Comparison of ENCODE assay signal across 21 mouse cellular contexts in the genomic region with DNA sequence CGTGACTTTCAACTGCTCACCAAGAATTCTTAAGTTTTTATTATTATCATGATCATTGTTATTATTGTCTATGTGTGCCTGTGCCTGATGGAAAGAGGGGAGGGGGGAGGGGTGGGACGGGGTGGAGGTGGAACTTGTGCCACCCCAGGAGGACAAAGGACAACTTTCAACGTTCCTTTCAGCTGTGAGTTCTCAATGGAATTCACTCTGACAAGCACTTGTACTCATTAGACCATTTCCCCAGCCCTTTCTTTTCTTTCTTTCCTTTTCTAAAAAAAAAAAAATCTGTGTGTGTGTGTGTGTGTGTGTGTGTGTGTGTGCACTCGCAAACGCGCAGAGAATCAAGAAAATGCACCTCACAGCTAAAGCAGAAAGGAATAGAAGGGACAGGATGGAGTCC. TPM values are rescaled to one million over a fixed set of nuclear protein-coding genes. Genes with fewer than 3 reads are reported as not detected.
A peak's percentile ranks its signal among the peaks of the same experiment; 100 is the strongest.
DNase-seq lines count a peak whose midpoint lies in the region; ATAC-seq and TF ChIP-seq lines count a peak whose summit lies in the region.
"Had no signal": no experiment of that assay in that cellular context is flagged by ENCODE, and none has a peak within 500 bp of the region (broad histone marks: within the 10 kb centered on the region; RNA-seq: fewer than 3 reads in every experiment).

No protein-coding gene starts in this region.

- no peak for TF ChIP-seq POLR2A in liver, adult 2 months (IDR thresholded peaks at IDR 0.05; ENCODE audit: extremely low read depth, insufficient read depth, low read length)

- ATAC-seq in forebrain, embryonic 12.5 days (ENCODE audit: low FRiP score): peak; percentile 64; the same call in 1 of the 2 replicates
- no peak for ATAC-seq in forebrain, postnatal 0 days
- ATAC-seq in liver, embryonic 11.5 days (replicated peaks; ENCODE audit: low FRiP score): no peak
- 0 out of 2 replicates have a peak, but pooled peaks have one; percentile 15 for ATAC-seq in forebrain, embryonic 16.5 days

- no peak overlapping the region for H3K4me2 ChIP-seq in forebrain, embryonic 12.5 days
- H3K4me2 ChIP-seq in forebrain, postnatal 0 days (ENCODE audit: low read depth): no peak overlapping the region
- H3K4me2 ChIP-seq in liver, embryonic 11.5 days: no peak overlapping the region
- no peak overlapping the region for H3K4me2 ChIP-seq in forebrain, embryonic 16.5 days (ENCODE audit: low read length)
- H3K4me2 ChIP-seq: hindbrain, embryonic 14.5 days; intestine, embryonic 15.5 days had no signal

- no peaks in the 10 kb centered on the region for H3K9me3 ChIP-seq in forebrain, embryonic 12.5 days
- H3K9me3 ChIP-seq in forebrain, postnatal 0 days (ENCODE audit: low read length): no peaks in the 10 kb centered on the region
- no peaks in the 10 kb centered on the region for H3K9me3 ChIP-seq in liver, embryonic 11.5 days (ENCODE audit: control insufficient read depth, low read length)
- no peaks in the 10 kb centered on the region for H3K9me3 ChIP-seq in forebrain, embryonic 16.5 days (ENCODE audit: control insufficient read depth, low read length)
- H3K9me3 ChIP-seq: heart, embryonic 10.5 days; intestine, embryonic 15.5 days had no signal

- DNase-seq in forebrain, postnatal 0 days: no peak
- peak; percentile 65 for DNase-seq in liver, adult 2 months (ENCODE audit: extremely low read depth, low read depth, low spot score)
- DNase-seq in liver, embryonic 11.5 days (ENCODE audit: low spot score): no peak
- peak; percentile 23 for DNase-seq in retina, postnatal 1 day
- no peak for DNase-seq in retina, embryonic 14.5 days (ENCODE audit: low spot score)
- no peak for DNase-seq in urinary bladder, postnatal 4 days (ENCODE audit: low spot score in 2 of 2)
- DNase-seq: adrenal gland, adult 8-10 months; adrenal gland, postnatal 36 days; cerebellum, adult 11-12 months; cerebellum, adult 9-10 months; cerebellum, postnatal 25 days; gastrocnemius, postnatal 14 days; heart, postnatal 10 days; heart, postnatal 4 days; kidney, adult 18-20 months had no signal

- H3K4me3 ChIP-seq in forebrain, embryonic 12.5 days (replicated peaks): no peak overlapping the region
- H3K4me3 ChIP-seq in forebrain, postnatal 0 days (ENCODE audit: low read depth, low read length): no peak overlapping the region
- H3K4me3 ChIP-seq in liver, adult 2 months (ENCODE audit: insufficient read depth, low read depth, low read length): no peak overlapping the region
- no peak overlapping the region for H3K4me3 ChIP-seq in liver, embryonic 11.5 days (ENCODE audit: low read depth, low read length)
- H3K4me3 ChIP-seq in forebrain, embryonic 16.5 days (replicated peaks; ENCODE audit: low read length): no peak overlapping the region
- H3K4me3 ChIP-seq: heart, embryonic 10.5 days; intestine, embryonic 15.5 days had no signal

- H3K27me3 ChIP-seq in forebrain, embryonic 12.5 days: no peaks in the 10 kb centered on the region
- no peaks in the 10 kb centered on the region for H3K27me3 ChIP-seq in forebrain, postnatal 0 days (ENCODE audit: insufficient read depth, low read length)
- no peaks in the 10 kb centered on the region for H3K27me3 ChIP-seq in liver, adult 2 months (ENCODE audit: control insufficient read depth, insufficient read depth, low read length)
- no peaks in the 10 kb centered on the region for H3K27me3 ChIP-seq in liver, embryonic 11.5 days (replicated peaks; ENCODE audit: control insufficient read depth, insufficient read depth, low read length)
- no peaks in the 10 kb centered on the region for H3K27me3 ChIP-seq in forebrain, embryonic 16.5 days (replicated peaks; ENCODE audit: control insufficient read depth, insufficient read depth, low read length)
- H3K27me3 ChIP-seq: CH12.LX; intestine, embryonic 15.5 days had no signal

- H3K9ac ChIP-seq in forebrain, embryonic 12.5 days: no peak overlapping the region
- no peak overlapping the region for H3K9ac ChIP-seq in forebrain, postnatal 0 days
- H3K9ac ChIP-seq in liver, adult 2 months (ENCODE audit: low read depth, low read length): no peak overlapping the region
- H3K9ac ChIP-seq in liver, embryonic 11.5 days (ENCODE audit: low read depth, low read length): no peak overlapping the region
- no peak overlapping the region for H3K9ac ChIP-seq in forebrain, embryonic 16.5 days (replicated peaks; ENCODE audit: low read depth, low read length)
- H3K9ac ChIP-seq: hindbrain, embryonic 14.5 days; intestine, embryonic 15.5 days had no signal

- no peaks in the 10 kb centered on the region for H3K79me2 ChIP-seq in liver, adult 2 months (ENCODE audit: control insufficient read depth, insufficient read depth, low read length)

- 20% methylated on average over 6 of the region's 6 CpGs for WGBS in forebrain, embryonic 12.5 days
- 23% methylated on average over 6 of the region's 6 CpGs for WGBS in forebrain, postnatal 0 days
- 51% methylated on average over 6 of the region's 6 CpGs for WGBS in liver, adult 2 months
- 79% methylated on average over 6 of the region's 6 CpGs for WGBS in liver, embryonic 11.5 days
- WGBS in forebrain, embryonic 16.5 days: 15% methylated on average over 6 of the region's 6 CpGs

- H3K27ac ChIP-seq in forebrain, embryonic 12.5 days: no peak overlapping the region
- H3K27ac ChIP-seq in forebrain, postnatal 0 days (ENCODE audit: low read depth, low read length): no peak overlapping the region
- peak overlapping the region; percentile 56 for H3K27ac ChIP-seq in liver, adult 2 months (replicated peaks; ENCODE audit: insufficient read depth, low read depth, low read length)
- H3K27ac ChIP-seq in liver, embryonic 11.5 days (ENCODE audit: low read depth, low read length): no peak overlapping the region
- H3K27ac ChIP-seq in forebrain, embryonic 16.5 days (ENCODE audit: low read length): no peak overlapping the region
- H3K27ac ChIP-seq: heart, embryonic 10.5 days; hindbrain, embryonic 14.5 days; intestine, embryonic 15.5 days had no signal

- TF ChIP-seq CTCF in forebrain, postnatal 0 days (IDR thresholded peaks at IDR 0.05; ENCODE audit: low read depth): no peak
- no peak for TF ChIP-seq CTCF in liver, adult 2 months (IDR thresholded peaks at IDR 0.05; ENCODE audit: low read depth, low read length)

- no peaks in the 10 kb centered on the region; the same call in 1 of the 2 replicates for H3K4me1 ChIP-seq in forebrain, embryonic 12.5 days
- H3K4me1 ChIP-seq in forebrain, postnatal 0 days (ENCODE audit: insufficient read depth): no peaks in the 10 kb centered on the region
- peaks cover 7% of the 10 kb centered on the region for H3K4me1 ChIP-seq in liver, adult 2 months (ENCODE audit: control insufficient read depth, insufficient read depth, low read length)
- H3K4me1 ChIP-seq in liver, embryonic 11.5 days (replicated peaks; ENCODE audit: control insufficient read depth, insufficient read depth, low read length): no peaks in the 10 kb centered on the region
- H3K4me1 ChIP-seq in forebrain, embryonic 16.5 days (replicated peaks; ENCODE audit: control insufficient read depth, insufficient read depth, low read length): no peaks in the 10 kb centered on the region
- H3K4me1 ChIP-seq: heart, embryonic 10.5 days had no signal

- H3K36me3 ChIP-seq in forebrain, embryonic 12.5 days (replicated peaks): no peaks in the 10 kb centered on the region
- H3K36me3 ChIP-seq in forebrain, postnatal 0 days (ENCODE audit: insufficient read depth): no peaks in the 10 kb centered on the region
- H3K36me3 ChIP-seq in liver, adult 2 months (ENCODE audit: control insufficient read depth, insufficient read depth, low read length): no peaks in the 10 kb centered on the region
- no peaks in the 10 kb centered on the region for H3K36me3 ChIP-seq in liver, embryonic 11.5 days (ENCODE audit: control insufficient read depth, insufficient read depth, low read length)
- H3K36me3 ChIP-seq in forebrain, embryonic 16.5 days (ENCODE audit: control insufficient read depth, insufficient read depth): no peaks in the 10 kb centered on the region
- H3K36me3 ChIP-seq: heart, embryonic 10.5 days; intestine, embryonic 15.5 days had no signal

RNA-seq across cellular contexts. Expression of gene Bhlhe40, which starts 12.4 kb away (rescaled TPM):
- 7.8 and 9.9 TPM in 2 replicates for polyA plus RNA-seq in forebrain, embryonic 12.5 days (2016; fragmentation: Nextera tagmentation; extraction: Ambion mirVana)
- 8.3 and 15.9 TPM in 2 replicates for total RNA-seq in forebrain, postnatal 0 days (2014; rRNA removed)
- polyA plus RNA-seq in forebrain, postnatal 0 days (2015; fragmentation: Nextera tagmentation; extraction: Ambion mirVana): 10.2 and 11.1 TPM in 2 replicates
- 33.0 and 35.0 TPM in 2 replicates for total RNA-seq in liver, adult 2 months (2014; rRNA removed)
- 16.4 and 17.4 TPM in 2 replicates for polyA plus RNA-seq in liver, adult 2 months (2012; rRNA removed)
- 8.3 and 8.9 TPM in 2 replicates for polyA plus RNA-seq in liver, embryonic 11.5 days (2014; fragmentation: Nextera tagmentation; extraction: Ambion mirVana)
- polyA plus RNA-seq in forebrain, embryonic 16.5 days (2015; fragmentation: Nextera tagmentation; extraction: Ambion mirVana): 6.5 and 7.9 TPM in 2 replicates

Comparison
In these comparisons a context has a peak if more than half of its experiments do, and no peak if none do; other contexts are left out.
1. ATAC-seq: peak in forebrain, embryonic 12.5 days (single experiment) and forebrain, embryonic 16.5 days (single experiment); none in forebrain, postnatal 0 days (single experiment) and liver, embryonic 11.5 days (single experiment).
2. DNase-seq: peak in liver, adult 2 months (single experiment) and retina, postnatal 1 day (single experiment); none in forebrain, postnatal 0 days (single experiment), liver, embryonic 11.5 days (single experiment), retina, embryonic 14.5 days (single experiment) and urinary bladder, postnatal 4 days (0 of 2).